Mouse (Mus musculus): ENCODE results near the gene Cds1.

Gene Cds1

DNA sequence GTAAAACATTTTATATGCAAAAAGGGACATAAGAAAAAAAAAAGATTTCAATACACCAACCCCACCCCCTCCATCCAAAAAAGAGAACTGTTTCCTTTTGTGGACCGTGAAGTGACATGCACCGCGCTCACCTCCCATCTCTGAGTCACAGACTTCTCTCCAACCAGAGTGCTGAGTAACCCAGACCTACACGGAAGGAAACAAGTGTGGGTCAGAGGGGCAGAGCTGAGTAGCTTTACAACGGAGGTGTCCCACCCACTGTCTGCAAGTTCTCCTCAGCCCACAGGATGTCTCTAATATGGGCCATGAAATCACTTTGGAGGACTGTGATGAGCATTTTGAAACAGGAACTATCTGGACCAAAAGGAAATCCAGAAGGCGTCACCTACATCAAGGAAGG, 99.0 kb downstream of the Cds1 start:
- DNase-seq (ENCODE audit: low read depth in 1 of 2, low spot score in 2 of 2) = no peak

DNA sequence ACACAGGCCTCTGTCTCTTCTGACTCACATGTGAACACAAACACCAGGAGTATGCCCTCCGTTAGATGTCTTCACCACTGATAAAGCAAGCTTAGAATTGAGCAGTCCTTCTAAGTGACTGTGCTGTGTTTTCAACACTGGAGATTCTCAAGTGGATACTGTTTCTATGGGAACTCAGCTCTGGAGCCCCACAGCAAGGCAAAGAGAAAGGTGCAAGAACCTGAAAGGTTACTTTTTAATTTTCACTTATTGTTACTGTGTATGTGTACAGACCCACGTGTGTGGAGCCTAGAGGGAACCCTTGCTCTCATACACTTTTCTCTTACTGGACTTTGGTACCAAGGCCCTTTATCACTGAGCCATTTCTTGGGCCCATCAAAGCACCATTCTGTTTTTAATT, 101.8 kb downstream of the Cds1 start:
- DNase-seq (ENCODE audit: low read depth in 1 of 2, low spot score in 2 of 2) = no peak
